Mouse (Mus musculus) MEL (cell line): ENCODE data around the gene BC017158. TPM values are rescaled to one million over a fixed set of nuclear protein-coding genes. Genes with fewer than 3 reads are reported as not detected.

Experiments used
- DNase-seq: peaks from one replicate; pipeline ENCODE4 v3.0.0; 2011; ENCODE audit warnings: low read depth, low spot score
- H3K27ac ChIP-seq: 2 replicates; pipeline ENCODE4 v1.5.1; 2012; ENCODE audit warnings: low read depth, mild to moderate bottlenecking, control low read depth, low read length, moderate library complexity; ENCODE audit not compliant: control insufficient read depth
- H3K27me3 ChIP-seq, 2 experiments: fragments of 150-350 bp in 1 of 2; sonication (generic) in 1 of 2; 2 replicates each; pipeline ENCODE4 v1.6.1; 2012; ENCODE audit warnings: low read length in 2 of 2, mild to moderate bottlenecking in 2 of 2, improper control_type of control experiment in 1 of 2, moderate library complexity in 1 of 2; ENCODE audit not compliant: insufficient read depth in 2 of 2, control insufficient read depth in 1 of 2
- H3K36me3 ChIP-seq, 2 experiments: 2 replicates each; pipeline ENCODE4 v1.6.1; 2012 to 2014; ENCODE audit warnings: low read length in 2 of 2, improper control_type of control experiment in 1 of 2, inconsistent platforms in 1 of 2, mild to moderate bottlenecking in 1 of 2; ENCODE audit not compliant: insufficient read depth in 2 of 2, control insufficient read depth in 1 of 2
- H3K4me1 ChIP-seq, 2 experiments: fragments of 150-350 bp in 1 of 2; sonication (generic) in 1 of 2; 2 replicates each; pipeline ENCODE4 v1.6.1; 2012; ENCODE audit warnings: low read length in 2 of 2, improper control_type of control experiment in 1 of 2, mild to moderate bottlenecking in 1 of 2; ENCODE audit not compliant: insufficient read depth in 2 of 2, control insufficient read depth in 1 of 2
- H3K4me3 ChIP-seq, 2 experiments: fragments of 150-350 bp in 1 of 2; sonication (generic) in 1 of 2; 2 replicates each; pipeline ENCODE4 v1.5.1; 2012; ENCODE audit warnings: low read depth in 2 of 2, low read length in 2 of 2, mild to moderate bottlenecking in 2 of 2, moderate library complexity in 2 of 2, control low read depth in 1 of 2, improper control_type of control experiment in 1 of 2; ENCODE audit not compliant: control insufficient read depth in 1 of 2, insufficient read depth in 1 of 2
- H3K79me2 ChIP-seq: 2 replicates; pipeline ENCODE4 v1.6.1; 2012; ENCODE audit warnings: mild to moderate bottlenecking, low read length, moderate library complexity; ENCODE audit not compliant: control insufficient read depth, poor library complexity, insufficient read depth
- H3K9ac ChIP-seq: 2 replicates; pipeline ENCODE4 v1.6.1; 2012; ENCODE audit warnings: low read depth, mild to moderate bottlenecking, control low read depth, low read length, moderate library complexity; ENCODE audit not compliant: control insufficient read depth, poor library complexity, severe bottlenecking
- H3K9me3 ChIP-seq: fragments of 150-350 bp; sonication (generic); replicated peaks from 2 replicates; pipeline ENCODE4 v1.6.1; 2012; ENCODE audit warnings: mild to moderate bottlenecking, low read length, improper control_type of control experiment, moderate library complexity; ENCODE audit not compliant: insufficient read depth
- BHLHE40 ChIP-seq: IDR thresholded peaks from 2 replicates; pipeline ENCODE4 v1.6.1; 2012; ENCODE audit warnings: low read depth, mild to moderate bottlenecking, inconsistent platforms, low read length, improper control_type of control experiment, borderline replicate concordance
- CHD1 ChIP-seq: IDR thresholded peaks from 2 replicates; pipeline ENCODE4 v1.6.1; 2012; ENCODE audit warnings: low read depth, mild to moderate bottlenecking, inconsistent platforms, low read length, improper control_type of control experiment
- CHD2 ChIP-seq: IDR thresholded peaks from 2 replicates; pipeline ENCODE4 v1.6.1; 2011; ENCODE audit warnings: low read length, improper control_type of control experiment
- CTCF ChIP-seq, 3 experiments: IDR thresholded peaks in 2 of 3; conservative IDR thresholded peaks in 1 of 3; 2 replicates each; pipeline ENCODE4 v1.5.1; 2011 to 2012; ENCODE audit warnings: low read length in 3 of 3, low read depth in 2 of 3, mild to moderate bottlenecking in 2 of 3, improper control_type of control experiment in 1 of 3, inconsistent platforms in 1 of 3, mixed read lengths in 1 of 3, moderate library complexity in 1 of 3; ENCODE audit not compliant: control insufficient read depth in 1 of 3, insufficient read depth in 1 of 3, poor library complexity in 1 of 3, severe bottlenecking in 1 of 3
- EP300 ChIP-seq, 2 experiments: IDR thresholded peaks; 2 replicates each; pipeline ENCODE4 v1.6.1; 2011; ENCODE audit warnings: improper control_type of control experiment in 2 of 2, low read length in 2 of 2, low read depth in 1 of 2, mild to moderate bottlenecking in 1 of 2
- GABPA ChIP-seq: IDR thresholded peaks from 2 replicates; pipeline ENCODE4 v1.6.1; 2012; ENCODE audit warnings: low read depth, mild to moderate bottlenecking, inconsistent platforms, low read length, improper control_type of control experiment, moderate library complexity
- GATA1 ChIP-seq: IDR thresholded peaks from 2 replicates; pipeline ENCODE4 v1.6.1; 2011; ENCODE audit warnings: low read depth, low read length, improper control_type of control experiment
- HCFC1 ChIP-seq: IDR thresholded peaks from 2 replicates; pipeline ENCODE4 v1.6.1; 2012; ENCODE audit warnings: low read depth, mild to moderate bottlenecking, inconsistent platforms, low read length, improper control_type of control experiment, moderate library complexity
- KAT2A ChIP-seq: conservative IDR thresholded peaks from 2 replicates; pipeline ENCODE4 v1.6.1; 2012; ENCODE audit warnings: low read depth, low read length, improper control_type of control experiment, inconsistent platforms
- MAZ ChIP-seq: IDR thresholded peaks from 2 replicates; pipeline ENCODE4 v1.6.1; 2012; ENCODE audit warnings: low read depth, mild to moderate bottlenecking, inconsistent platforms, low read length, improper control_type of control experiment
- MYC ChIP-seq: IDR thresholded peaks from 2 replicates; pipeline ENCODE4 v1.6.1; 2011; ENCODE audit warnings: low read depth, mild to moderate bottlenecking, low read length, improper control_type of control experiment, moderate library complexity
- POLR2A ChIP-seq, 2 experiments: IDR thresholded peaks; 2 replicates each; pipeline ENCODE4 v1.6.1; 2011 to 2012; ENCODE audit warnings: low read length in 2 of 2, mild to moderate bottlenecking in 2 of 2, control low read depth in 1 of 2, improper control_type of control experiment in 1 of 2, low read depth in 1 of 2, moderate library complexity in 1 of 2; ENCODE audit not compliant: control insufficient read depth in 1 of 2, insufficient read depth in 1 of 2, poor library complexity in 1 of 2
- POLR2AphosphoS2 ChIP-seq: IDR thresholded peaks from 2 replicates; pipeline ENCODE4 v1.6.1; 2011; ENCODE audit warnings: low read length, improper control_type of control experiment
- POLR2AphosphoS5 ChIP-seq: IDR thresholded peaks from 2 replicates; pipeline ENCODE4 v1.6.1; 2012; ENCODE audit warnings: low read depth, borderline replicate concordance, mild to moderate bottlenecking, inconsistent platforms, low read length, moderate library complexity, mixed read lengths
- SIN3A ChIP-seq: IDR thresholded peaks from 2 replicates; pipeline ENCODE4 v1.6.1; 2012; ENCODE audit warnings: low read length, improper control_type of control experiment, inconsistent platforms
- TAL1 ChIP-seq: IDR thresholded peaks from 2 replicates; pipeline ENCODE4 v1.6.1; 2012; ENCODE audit warnings: mild to moderate bottlenecking, inconsistent platforms, low read length, moderate library complexity, mixed read lengths
- UBTF ChIP-seq: IDR thresholded peaks from 2 replicates; pipeline ENCODE4 v1.6.1; 2012; ENCODE audit warnings: low read depth, mild to moderate bottlenecking, inconsistent platforms, low read length, improper control_type of control experiment, moderate library complexity, borderline replicate concordance; ENCODE audit not compliant: insufficient read depth
- USF1 ChIP-seq: IDR thresholded peaks from 2 replicates; pipeline ENCODE4 v1.6.1; 2014; ENCODE audit warnings: low read depth, mild to moderate bottlenecking, inconsistent platforms, low read length, improper control_type of control experiment, moderate library complexity
- ZNF384 ChIP-seq: IDR thresholded peaks from 2 replicates; pipeline ENCODE4 v1.6.1; 2012; ENCODE audit warnings: low read depth, mild to moderate bottlenecking, inconsistent platforms, low read length, improper control_type of control experiment
- polyA plus RNA-seq, 2 experiments: library from polyadenylated mRNA; stranded (reverse) in 1 of 2; unstranded in 1 of 2; fragments of >175 nt in 1 of 2; fragments of >200 nt in 1 of 2; gene quantifications; 2 replicates each; pipeline versions ENCODE4 v1.2.1 to v1.2.4; 2012; ENCODE audit warnings: low replicate concordance in 2 of 2, low read depth in 1 of 2; ENCODE audit not compliant: insufficient read length in 2 of 2, insufficient read depth in 1 of 2, missing spikeins in 1 of 2
- total RNA-seq: library from RNA; depleted of rRNA; stranded (reverse); fragments of 300-350 nt; gene quantifications from 2 replicates; pipeline ENCODE4 v1.2.3, GENCODE M21; 2012

The BC017158 gene
- total and polyA plus RNA-seq, 3 experiments, result 19.8 to 41.6 TPM; not detected in 1

- Histone ChIP-seq H3K4me1 (no peaks in the 10 kb centered on the region), H3K79me2 (no peaks in the 10 kb centered on the region), H3K9ac (no peak overlapping the region), H3K4me3 (no peak overlapping the region), H3K27me3 (peaks cover 0 to 1% of the 10 kb centered on the region in 2 experiments; a peak in 2 of 4 replicates), H3K36me3 (no peaks in the 10 kb centered on the region), H3K27ac (no peak overlapping the region), H3K9me3 (no peaks in the 10 kb centered on the region)
- DNase-seq, result peak; percentile 78
- TF ChIP-seq BHLHE40 (0 out of 2 replicates have a peak, but pooled peaks have one; percentile 7), CTCF (IDR thresholded peaks at IDR 0.05 in 2 of 3, conservative IDR thresholded peaks at IDR 0.05 in 1 of 3; ENCODE audit: control insufficient read depth in 1 of 3, insufficient read depth in 1 of 3, low read depth in 2 of 3, low read length in 3 of 3, poor library complexity in 1 of 3, severe bottlenecking in 1 of 3) (peak in 1 of 3 experiments; percentile 7; a peak in 1 of 6 replicates), POLR2AphosphoS2 (no peak), USF1 (peak; percentile 31; the same call in 1 of the 2 replicates)
These were observed 34.9 kb upstream of the BC017158 start for GRCm38 (mm10) chr7:128332896-128333295.

- H3K27ac ChIP-seq, result no peak overlapping the region
- H3K4me3 ChIP-seq, result no peak overlapping the region
- no peak for DNase-seq
- no peaks in the 10 kb centered on the region for H3K9me3 ChIP-seq
- TF ChIP-seq POLR2AphosphoS5 (no peak), UBTF (no peak), POLR2A (IDR thresholded peaks at IDR 0.05; ENCODE audit: control insufficient read depth in 1 of 2, insufficient read depth in 1 of 2, low read depth in 1 of 2, low read length in 2 of 2, poor library complexity in 1 of 2) (no peak), POLR2AphosphoS2 (no peak), MYC (no peak), USF1 (no peak), TAL1 (no peak), MAZ (no peak), GATA1 (no peak), SIN3A (no peak), CHD1 (no peak), CHD2 (no peak)
- TF ChIP-seq, all 39 proteins: peak for 0
- no peaks in the 10 kb centered on the region for H3K79me2 ChIP-seq
- no peaks in the 10 kb centered on the region for H3K36me3 ChIP-seq
- no peak overlapping the region for H3K9ac ChIP-seq
- no peaks in the 10 kb centered on the region; a peak in 2 of 4 replicates for H3K27me3 ChIP-seq
- no peaks in the 10 kb centered on the region for H3K4me1 ChIP-seq
These were observed 33.0 kb upstream of the BC017158 start for GRCm38 (mm10) chr7:128330981-128331380.

- Histone ChIP-seq H3K9ac (no peak overlapping the region), H3K4me1 (peaks cover 6 to 13% of the 10 kb centered on the region in 2 experiments), H3K36me3 (peaks cover 0 to 3% of the 10 kb centered on the region in 2 experiments; a peak in 2 of 4 replicates), H3K9me3 (no peaks in the 10 kb centered on the region), H3K27me3 (peaks cover 0 to 7% of the 10 kb centered on the region in 2 experiments; a peak in 3 of 4 replicates), H3K27ac (no peak overlapping the region), H3K4me3 (no peak overlapping the region), H3K79me2 (no peaks in the 10 kb centered on the region)
- DNase-seq, result no peak
- TF ChIP-seq UBTF (no peak), HCFC1 (no peak), SIN3A (no peak), ZNF384 (no peak), KAT2A (no peak), EP300 (IDR thresholded peaks at IDR 0.05; ENCODE audit: low read depth in 1 of 2, low read length in 2 of 2) (no peak), GABPA (no peak), MYC (no peak)
These were observed 27.0 kb upstream of the BC017158 start for GRCm38 (mm10) chr7:128324977-128325376.
